Mouse (Mus musculus) hematopoietic stem cell, adult 5-6 weeks (primary cell): Measurements from ENCODE around the gene Actn1. TPM values are rescaled to one million over a fixed set of nuclear protein-coding genes. Genes with fewer than 3 reads are reported as not detected.
A peak's percentile ranks its signal among the peaks of the same experiment; 100 is the strongest.

Source experiments
- ATAC-seq, 2 experiments: fragments of 125-278 bp in 1 of 2; replicated peaks in 1 of 2; 2 replicates each; pipeline ENCODE4 v1.8.0; 2016 to 2017; ENCODE audit warnings: inconsistent platforms in 2 of 2, mild to moderate bottlenecking in 2 of 2, moderate number of reproducible peaks in 2 of 2, low read depth in 1 of 2, moderate TSS enrichment in 1 of 2; ENCODE audit not compliant: low FRiP score in 2 of 2, poor library complexity in 2 of 2, severe bottlenecking in 2 of 2, insufficient read depth in 1 of 2, low TSS enrichment in 1 of 2
- total RNA-seq: library from RNA; stranded (forward); fragments of 172-1452, 232-1000 nt; gene quantifications from 2 replicates; pipeline ENCODE4 v1.2.3, GENCODE M21; 2017

Actn1 gene
- total RNA-seq, 1 experiment from 2014 or later: 19.7 TPM

DNA sequence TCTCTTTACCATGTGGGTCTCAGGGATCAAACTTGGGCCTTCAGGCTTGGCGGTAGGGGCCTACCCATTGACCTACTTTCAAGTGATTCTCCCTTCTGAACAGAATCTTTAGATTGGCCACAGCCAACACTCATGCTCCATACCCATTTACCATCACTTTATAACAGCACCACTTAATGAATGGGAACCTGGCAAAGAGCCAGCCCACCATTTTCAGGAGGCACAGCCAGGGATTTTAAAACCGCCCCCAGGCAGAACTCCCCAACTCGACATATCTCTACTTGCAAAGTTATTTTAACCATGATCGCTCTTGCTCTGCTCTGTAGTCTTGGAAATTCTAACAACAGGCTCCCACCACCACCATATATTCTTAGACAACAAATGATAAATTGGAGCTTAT, 93.5 kb downstream of the Actn1 start:
- no peak for ATAC-seq

GRCm38 (mm10) chr12:80164526-80164925, 95.6 kb downstream of the Actn1 start:
- no peak for ATAC-seq

DNA sequence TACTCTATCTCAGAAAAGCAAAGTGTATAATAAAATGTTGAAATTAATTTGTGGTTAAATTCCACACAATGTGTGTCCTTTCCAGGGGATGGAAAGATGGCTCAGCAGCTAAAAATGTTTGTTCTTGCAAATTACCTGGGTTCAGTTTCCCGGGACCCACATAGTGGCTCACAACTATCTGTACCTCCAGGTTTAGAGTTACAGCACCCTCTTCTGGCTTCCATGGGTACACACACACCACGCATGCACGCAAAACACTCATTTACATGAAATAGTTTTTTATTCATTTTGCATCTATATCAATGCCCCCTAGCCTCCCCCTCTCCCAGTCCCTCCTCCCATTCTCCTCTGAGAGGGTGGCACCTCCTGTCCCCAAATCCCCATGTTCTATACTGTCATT, 97.7 kb downstream of the Actn1 start:
- ATAC-seq: no peak

- no peak for ATAC-seq
Measured at GRCm38 (mm10) chr12:80157675-80158074, 102.5 kb downstream of the Actn1 start.

DNA sequence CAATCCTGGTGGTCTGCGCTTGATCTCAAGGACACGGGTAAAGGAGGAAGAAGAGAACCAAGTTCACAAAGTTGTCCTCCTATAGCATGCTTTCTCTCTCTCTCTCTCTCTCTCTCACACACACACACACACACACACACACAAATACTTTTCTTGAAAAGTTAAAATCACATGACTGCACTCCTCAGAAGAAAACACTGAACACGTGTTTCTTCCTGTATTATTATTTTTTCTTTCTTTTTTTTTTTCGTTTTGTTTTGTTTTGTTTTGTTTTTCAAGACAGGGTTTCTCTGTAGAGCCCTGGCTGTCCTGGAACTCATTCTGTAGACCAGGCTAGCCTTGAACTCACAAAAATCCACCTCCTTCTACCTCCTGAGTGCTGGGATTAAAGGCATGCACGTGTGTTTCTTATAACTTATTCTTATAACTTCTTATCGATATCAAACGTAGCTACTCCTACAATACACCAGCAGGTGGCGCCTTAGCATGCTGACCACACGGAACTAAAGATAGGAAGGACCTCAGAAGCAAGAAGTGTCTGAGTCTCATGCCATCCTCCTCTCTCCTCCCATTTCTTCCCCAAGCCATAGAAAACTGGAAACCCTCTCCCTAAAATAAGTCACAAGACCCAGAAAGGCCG, 106.4 kb downstream of the Actn1 start:
- ATAC-seq: peak in 1 of 2 experiments; percentile 59; a peak in 1 of 4 replicates

DNA sequence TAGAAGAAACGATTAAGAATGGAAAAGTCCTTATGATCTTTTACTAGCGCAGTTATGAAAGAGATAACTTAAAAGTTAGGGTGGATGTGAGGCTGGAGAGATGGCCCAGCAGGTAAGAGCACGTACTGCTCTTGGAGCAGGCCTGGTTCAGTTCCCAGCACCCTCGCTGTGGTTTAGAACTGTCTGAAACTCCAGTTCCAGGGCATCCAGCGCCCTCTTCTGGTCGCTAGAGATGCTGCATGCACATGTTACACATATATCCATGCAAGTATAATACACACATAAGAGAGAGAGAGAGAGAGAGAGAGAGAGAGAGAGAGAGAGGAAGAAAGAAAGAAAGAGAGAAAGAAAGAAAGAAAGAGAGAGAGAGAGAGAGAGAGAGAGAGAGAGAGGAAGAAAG, 107.1 kb downstream of the Actn1 start:
- ATAC-seq: no peak

GRCm38 (mm10) chr12:80151821-80152220, 108.3 kb downstream of the Actn1 start:
- ATAC-seq: no peak

- ATAC-seq: peak in 1 of 2 experiments; percentile 61; a peak in 1 of 4 replicates
Measured at GRCm38 (mm10) chr12:80150624-80151023, 109.5 kb downstream of the Actn1 start.

DNA sequence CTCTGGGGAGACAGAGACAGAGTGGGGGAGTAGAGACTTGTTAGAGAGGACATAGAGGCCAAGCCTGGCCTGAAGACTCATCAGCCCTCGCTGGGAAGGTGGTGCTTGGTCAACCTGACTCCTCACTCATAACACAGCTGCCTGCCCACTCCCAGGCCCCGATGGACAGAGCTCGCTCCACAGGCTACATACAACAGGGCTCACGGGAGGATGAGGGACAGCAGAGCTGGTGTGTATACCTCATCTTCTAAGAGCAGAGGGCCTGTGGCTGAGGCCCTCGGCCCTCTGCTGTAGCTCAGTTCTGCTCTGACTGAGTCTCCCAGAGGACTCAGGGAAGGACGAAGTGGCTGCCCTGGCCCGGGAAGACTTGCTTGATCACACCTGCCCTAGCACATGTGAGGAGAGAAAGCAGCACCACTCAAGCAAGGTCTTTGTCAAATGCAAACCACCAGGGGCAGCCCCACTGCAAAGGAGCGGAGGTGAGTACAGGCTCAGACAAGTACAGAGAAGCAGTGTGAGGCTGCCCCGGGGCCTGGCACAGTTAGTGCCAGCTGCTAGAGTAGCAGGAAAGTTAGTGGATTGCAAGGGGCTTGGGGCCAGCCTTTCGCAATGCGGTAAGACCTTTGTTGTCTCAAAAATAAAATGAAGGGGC, 112.5 kb downstream of the Actn1 start:
- ATAC-seq: no peak

- ATAC-seq: peak in 1 of 2 experiments; percentile 42; a peak in 1 of 4 replicates
Measured at GRCm38 (mm10) chr12:80146227-80147223, 113.6 kb downstream of the Actn1 start.

GRCm38 (mm10) chr12:80145365-80145764, 114.8 kb downstream of the Actn1 start:
- no peak for ATAC-seq

- ATAC-seq: no peak
Measured at GRCm38 (mm10) chr12:80144846-80145245, 115.3 kb downstream of the Actn1 start.

GRCm38 (mm10) chr12:80141470-80141869, 118.7 kb downstream of the Actn1 start:
- peak; percentile 71 to 74 for ATAC-seq

- ATAC-seq: peak in 1 of 2 experiments; percentile 6; a peak in 1 of 4 replicates
Measured at GRCm38 (mm10) chr12:80141011-80141410, 119.2 kb downstream of the Actn1 start.

- no peak for ATAC-seq
Measured at GRCm38 (mm10) chr12:80137744-80138143, 122.4 kb downstream of the Actn1 start.

DNA sequence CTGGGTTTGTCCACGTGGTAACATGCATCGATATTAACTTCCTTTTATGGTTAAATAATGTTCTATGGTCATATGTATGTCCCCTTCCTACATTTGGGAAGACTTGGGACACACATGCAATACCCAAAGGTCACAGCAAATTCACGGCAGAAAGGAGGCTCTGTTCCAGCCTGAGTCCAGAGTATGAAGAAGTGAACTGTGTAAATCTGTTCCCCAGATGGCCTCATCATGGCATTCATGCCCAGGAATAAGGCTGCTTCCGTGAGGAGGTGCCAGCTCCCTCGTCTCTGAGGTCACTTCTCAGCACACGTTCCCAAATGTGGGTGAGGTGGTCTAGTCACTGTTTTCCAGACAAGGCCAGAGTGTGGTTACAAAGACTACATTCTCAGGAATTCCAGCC, 122.9 kb downstream of the Actn1 start:
- ATAC-seq: no peak

GRCm38 (mm10) chr12:80136264-80136930, 123.8 kb downstream of the Actn1 start:
- no peak for ATAC-seq
